Mouse (Mus musculus): ENCODE data around the gene Man2b1. TPM values are rescaled to one million over a fixed set of nuclear protein-coding genes. Genes with fewer than 3 reads are reported as not detected.

Gene Man2b1
- total and polyA plus RNA-seq, 3 experiments, result 25.4 to 37.3 (median 26.8) TPM

DNA sequence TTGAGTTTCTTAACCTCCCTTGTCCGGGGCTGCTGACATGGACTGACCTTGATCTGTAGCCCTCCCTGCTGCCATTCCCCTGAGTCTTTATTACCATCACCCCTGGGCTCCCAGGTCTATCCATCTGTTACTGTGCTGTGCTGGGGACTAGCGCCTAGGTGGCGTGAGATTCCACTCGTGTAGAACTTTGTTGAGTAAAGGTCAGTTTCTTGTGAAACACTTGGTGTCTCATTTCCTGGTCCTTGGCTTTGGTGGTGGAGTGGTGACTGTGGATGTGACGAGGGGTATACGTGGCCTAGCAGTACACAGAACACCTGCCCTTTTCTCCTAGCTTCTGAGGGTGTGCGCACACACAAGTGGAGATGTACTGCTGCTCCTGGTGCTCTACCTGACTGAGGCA is 25.7 kb upstream of the Man2b1 start:
- no peak overlapping the region for H3K4me3 ChIP-seq
- intact Hi-C loops (cut with DNase I), result no loop called here
- H3K36me3 ChIP-seq (ENCODE audit: control insufficient read depth, insufficient read depth, low read length), result no peaks in the 10 kb centered on the region
- H3K27me3 ChIP-seq (ENCODE audit: control insufficient read depth, insufficient read depth, low read length), result no peaks in the 10 kb centered on the region
- no peaks in the 10 kb centered on the region; the same call in 1 of the 2 replicates for H3K79me2 ChIP-seq (replicated peaks; ENCODE audit: control insufficient read depth, insufficient read depth, low read length)
- no peak overlapping the region for H3K27ac ChIP-seq
- TF ChIP-seq EP300 (IDR thresholded peaks at IDR 0.05; ENCODE audit: insufficient read depth, low read depth, low read length), result no peak
- no peak for TF ChIP-seq POLR2A (IDR thresholded peaks at IDR 0.05; ENCODE audit: insufficient read depth, low read depth, low read length)
- no peak for TF ChIP-seq CTCF (IDR thresholded peaks at IDR 0.05)
- WGBS, result 81% methylated on average over 7 of the region's 7 CpGs
- DNase-seq, result no peak
- H3K9ac ChIP-seq (ENCODE audit: low read depth, low read length), result no peak overlapping the region
- no peaks in the 10 kb centered on the region; the same call in 1 of the 2 replicates for H3K4me1 ChIP-seq (ENCODE audit: control insufficient read depth, insufficient read depth, low read length)

DNA sequence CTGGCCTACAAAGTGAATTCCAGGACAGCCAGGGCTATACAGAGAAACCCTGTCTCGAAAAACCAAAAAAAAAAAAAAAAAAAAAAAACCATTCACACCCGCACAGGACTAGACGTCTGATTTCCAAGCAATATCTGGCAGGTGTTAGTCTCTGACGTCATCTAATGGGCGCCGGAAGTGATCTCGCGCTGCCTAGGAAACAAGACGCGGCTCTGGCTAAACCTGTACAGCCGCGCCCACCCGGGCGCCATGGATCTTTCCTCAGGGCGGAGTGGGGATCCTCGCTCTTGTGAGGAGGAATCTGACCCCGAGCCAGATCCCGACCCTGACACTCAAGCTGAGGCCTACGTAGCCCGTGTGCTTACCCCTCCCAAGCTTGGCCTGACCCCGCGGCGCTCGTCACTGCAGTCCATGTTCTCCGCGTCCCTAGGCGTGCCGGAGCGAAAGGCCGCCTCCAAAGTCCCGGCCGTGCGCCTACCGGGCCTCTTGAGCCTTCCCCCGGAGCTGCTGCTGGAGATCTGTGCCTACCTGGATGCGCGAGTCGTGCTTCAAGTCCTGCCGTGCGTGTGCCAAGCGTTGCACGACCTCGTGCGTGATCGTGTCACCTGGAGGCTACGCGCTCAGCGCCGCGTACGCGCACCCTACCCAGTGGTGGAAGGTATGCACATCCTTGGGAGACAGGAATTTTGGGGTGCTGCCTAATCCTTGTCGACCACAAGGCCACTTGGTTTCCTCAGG is 23.0 kb upstream of the Man2b1 start, which contains the start of gene Fbxw9:
Fbxw9 (plus strand) TSS at position 177 of the 738 bp plus-strand sequence.
- no peaks in the 10 kb centered on the region for H3K36me3 ChIP-seq (ENCODE audit: control insufficient read depth, insufficient read depth, low read length)
- TF ChIP-seq EP300 (IDR thresholded peaks at IDR 0.05; ENCODE audit: insufficient read depth, low read depth, low read length), result no peak
- 0 out of 2 replicates have a peak, but pooled peaks have one; percentile 33 for TF ChIP-seq POLR2A (IDR thresholded peaks at IDR 0.05; ENCODE audit: insufficient read depth, low read depth, low read length)
- H3K27me3 ChIP-seq (ENCODE audit: control insufficient read depth, insufficient read depth, low read length), result no peaks in the 10 kb centered on the region
- peak within 1 kb of the TSS; percentile 53 for H3K27ac ChIP-seq
- no peaks in the 10 kb centered on the region; the same call in 1 of the 2 replicates for H3K4me1 ChIP-seq (ENCODE audit: control insufficient read depth, insufficient read depth, low read length)
- WGBS, result under 1% methylated on average over 53 of the region's 53 CpGs
- peak within 1 kb of the TSS; percentile 57 for H3K9ac ChIP-seq (ENCODE audit: low read depth, low read length)
- no peaks in the 10 kb centered on the region; the same call in 1 of the 2 replicates for H3K79me2 ChIP-seq (replicated peaks; ENCODE audit: control insufficient read depth, insufficient read depth, low read length)
- peak; percentile 89 to 90 for DNase-seq
- peak within 1 kb of the TSS; percentile 84 for H3K4me3 ChIP-seq
- intact Hi-C loops (cut with DNase I), result loop anchor here (1.0 kb wide), 1 partner anchor 11 kb away; the partner anchor contains the start of gene Dhps

DNA sequence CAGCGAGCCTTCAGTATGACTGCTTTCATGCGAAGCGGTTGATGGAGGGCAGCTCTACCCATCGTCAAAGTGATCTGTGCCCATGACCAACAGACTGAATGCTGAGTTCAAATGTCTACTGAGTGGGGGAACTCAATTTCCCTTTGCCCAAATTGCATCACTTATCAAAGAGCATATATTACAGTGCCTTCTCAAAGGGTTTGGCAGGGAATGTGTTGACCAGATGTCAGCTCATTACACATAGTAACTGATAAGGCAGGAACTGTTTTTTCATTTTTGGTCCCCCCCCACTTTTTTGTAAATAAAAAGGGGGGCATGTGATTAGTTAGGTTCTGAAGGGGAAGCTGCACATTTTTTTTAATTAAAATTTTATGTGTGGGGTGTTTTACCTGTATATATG is 20.5 kb upstream of the Man2b1 start:
- TF ChIP-seq EP300 (IDR thresholded peaks at IDR 0.05; ENCODE audit: insufficient read depth, low read depth, low read length) (no peak), CTCF (IDR thresholded peaks at IDR 0.05) (no peak), POLR2A (IDR thresholded peaks at IDR 0.05; ENCODE audit: insufficient read depth, low read depth, low read length) (no peak)
- Histone ChIP-seq H3K4me1 (ENCODE audit: control insufficient read depth, insufficient read depth, low read length) (no peaks in the 10 kb centered on the region; the same call in 1 of the 2 replicates), H3K9ac (ENCODE audit: low read depth, low read length) (no peak overlapping the region), H3K27me3 (ENCODE audit: control insufficient read depth, insufficient read depth, low read length) (no peaks in the 10 kb centered on the region), H3K79me2 (replicated peaks; ENCODE audit: control insufficient read depth, insufficient read depth, low read length) (no peaks in the 10 kb centered on the region; the same call in 1 of the 2 replicates), H3K4me3 (no peak overlapping the region), H3K27ac (no peak overlapping the region), H3K36me3 (ENCODE audit: control insufficient read depth, insufficient read depth, low read length) (no peaks in the 10 kb centered on the region)
- DNase-seq, result no peak
- 99% methylated on average over 4 of the region's 4 CpGs for WGBS
- intact Hi-C loops (cut with DNase I), result no loop called here

DNA sequence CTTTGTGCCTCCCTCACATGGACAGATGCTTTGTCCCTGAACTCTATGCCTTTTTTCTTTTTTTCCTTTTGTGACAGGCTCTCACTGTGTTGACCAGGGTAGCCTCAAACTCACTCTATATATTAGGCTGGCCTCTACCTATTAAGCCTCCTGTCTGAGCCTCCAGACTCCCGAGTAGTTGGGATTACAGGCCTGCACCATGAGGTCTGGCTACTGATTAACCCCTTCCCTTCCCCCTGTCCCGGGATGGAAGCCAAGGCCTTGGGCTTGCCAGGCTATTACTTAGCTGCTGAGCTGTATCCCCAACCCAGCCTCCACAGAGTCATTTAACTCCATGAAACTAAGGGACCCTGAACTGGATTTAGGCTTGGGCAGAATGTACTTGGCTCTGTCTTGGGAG is 17.9 kb upstream of the Man2b1 start:
- intact Hi-C loops (cut with DNase I), result no loop called here
- Histone ChIP-seq H3K4me3 (no peak overlapping the region), H3K4me1 (ENCODE audit: control insufficient read depth, insufficient read depth, low read length) (no peaks in the 10 kb centered on the region; the same call in 1 of the 2 replicates), H3K27ac (no peak overlapping the region), H3K36me3 (ENCODE audit: control insufficient read depth, insufficient read depth, low read length) (no peaks in the 10 kb centered on the region), H3K9ac (ENCODE audit: low read depth, low read length) (no peak overlapping the region), H3K27me3 (ENCODE audit: control insufficient read depth, insufficient read depth, low read length) (no peaks in the 10 kb centered on the region), H3K79me2 (replicated peaks; ENCODE audit: control insufficient read depth, insufficient read depth, low read length) (no peaks in the 10 kb centered on the region; the same call in 1 of the 2 replicates)
- WGBS, result 55% methylated on average over 2 of the region's 2 CpGs
- DNase-seq, result no peak
- TF ChIP-seq CTCF (IDR thresholded peaks at IDR 0.05) (no peak), EP300 (IDR thresholded peaks at IDR 0.05; ENCODE audit: insufficient read depth, low read depth, low read length) (no peak), POLR2A (IDR thresholded peaks at IDR 0.05; ENCODE audit: insufficient read depth, low read depth, low read length) (no peak)

DNA sequence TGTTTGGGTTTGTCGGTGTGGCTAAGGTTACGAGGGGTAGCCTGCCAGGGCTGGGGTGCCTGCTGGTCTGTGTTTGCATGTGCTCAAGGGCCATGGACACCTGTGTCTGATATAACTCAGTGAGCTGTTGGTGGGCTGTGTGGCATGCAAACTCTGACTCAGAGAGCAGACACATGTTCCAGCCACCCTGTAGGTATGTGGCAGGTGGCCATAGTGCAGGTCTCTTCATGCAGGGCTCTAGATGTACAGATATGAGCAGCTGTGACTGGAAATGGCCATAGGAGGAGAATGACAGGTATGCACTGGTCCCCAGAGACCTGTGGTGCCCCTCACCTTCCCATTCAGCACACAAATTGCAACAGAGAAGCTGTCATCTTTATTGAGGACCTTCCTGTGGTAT is 15.9 kb upstream of the Man2b1 start:
- WGBS, result 98% methylated on average over 2 of the region's 2 CpGs
- intact Hi-C loops (cut with DNase I), result no loop called here

DNA sequence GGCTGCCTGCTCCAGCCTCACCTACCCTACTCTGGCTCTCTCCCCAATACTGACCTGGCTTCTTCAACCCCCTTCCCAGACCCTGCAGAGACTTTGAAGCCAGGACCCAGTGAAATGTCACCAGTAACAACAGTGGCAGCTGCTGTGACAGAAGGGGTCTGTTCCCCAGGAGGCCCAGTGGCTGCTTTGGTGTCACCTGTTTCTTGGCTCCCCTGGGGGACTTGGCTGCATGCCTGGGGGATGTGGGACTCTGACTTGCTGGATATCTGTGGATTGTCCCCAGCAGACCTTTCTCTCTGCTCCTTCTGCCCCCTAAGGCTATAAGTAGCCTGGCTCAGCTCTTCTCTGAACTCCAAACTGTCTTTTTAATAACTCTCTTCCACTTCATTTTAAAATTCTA is 15.1 kb upstream of the Man2b1 start, which contains the start of gene Gm5741:
Gm5741 (minus strand) TSS at position 1 of the 400 bp plus-strand sequence.
- no peak for DNase-seq
- no peaks in the 10 kb centered on the region for H3K27me3 ChIP-seq (ENCODE audit: control insufficient read depth, insufficient read depth, low read length)
- TF ChIP-seq CTCF (IDR thresholded peaks at IDR 0.05), result no peak
- TF ChIP-seq EP300 (IDR thresholded peaks at IDR 0.05; ENCODE audit: insufficient read depth, low read depth, low read length), result no peak
- TF ChIP-seq POLR2A (IDR thresholded peaks at IDR 0.05; ENCODE audit: insufficient read depth, low read depth, low read length), result no peak

More for the DNA sequence above, 15.9 kb upstream of the Man2b1 start:
- no peak for TF ChIP-seq EP300 (IDR thresholded peaks at IDR 0.05; ENCODE audit: insufficient read depth, low read depth, low read length)
- TF ChIP-seq POLR2A (IDR thresholded peaks at IDR 0.05; ENCODE audit: insufficient read depth, low read depth, low read length), result no peak
- TF ChIP-seq CTCF (IDR thresholded peaks at IDR 0.05), result no peak
- Histone ChIP-seq H3K4me1 (ENCODE audit: control insufficient read depth, insufficient read depth, low read length) (peaks cover 2% of the 10 kb centered on the region; the same call in 1 of the 2 replicates), H3K27ac (no peak overlapping the region), H3K27me3 (ENCODE audit: control insufficient read depth, insufficient read depth, low read length) (no peaks in the 10 kb centered on the region), H3K36me3 (ENCODE audit: control insufficient read depth, insufficient read depth, low read length) (no peaks in the 10 kb centered on the region), H3K4me3 (no peak overlapping the region), H3K79me2 (replicated peaks; ENCODE audit: control insufficient read depth, insufficient read depth, low read length) (no peaks in the 10 kb centered on the region), H3K9ac (ENCODE audit: low read depth, low read length) (no peak overlapping the region)
- no peak for DNase-seq

More for the DNA sequence above, 15.1 kb upstream of the Man2b1 start, which contains the start of gene Gm5741:
- no peak within 1 kb of the TSS for H3K4me3 ChIP-seq
- H3K36me3 ChIP-seq (ENCODE audit: control insufficient read depth, insufficient read depth, low read length), result no peaks in the 10 kb centered on the region
- H3K27ac ChIP-seq, result no peak within 1 kb of the TSS
- intact Hi-C loops (cut with DNase I), result no loop called here
- H3K4me1 ChIP-seq (ENCODE audit: control insufficient read depth, insufficient read depth, low read length), result peaks cover 5% of the 10 kb centered on the region
- no peak within 1 kb of the TSS for H3K9ac ChIP-seq (ENCODE audit: low read depth, low read length)
- no peaks in the 10 kb centered on the region for H3K79me2 ChIP-seq (replicated peaks; ENCODE audit: control insufficient read depth, insufficient read depth, low read length)
